Mouse (Mus musculus) mature B cell (primary cell): ENCODE results near the gene Xkr7.

Experiments used
- in situ Hi-C: fragments of 300-500 bp; cut with MboI; formaldehyde crosslinking; loops from 2 replicates; pipeline ENCODE4 v1.14.3; 2019

Xkr7 gene

GRCm38 (mm10) chr2:153031126-153032082 is at the start of gene Xkr7:
Gene Xkr7 (plus strand): TSS chr2:153031852.
- in situ Hi-C loops, result no loop called here

- in situ Hi-C loops, result no loop called here
Measured at GRCm38 (mm10) chr2:152985582-152985981, 46.1 kb upstream of the Xkr7 start.

DNA sequence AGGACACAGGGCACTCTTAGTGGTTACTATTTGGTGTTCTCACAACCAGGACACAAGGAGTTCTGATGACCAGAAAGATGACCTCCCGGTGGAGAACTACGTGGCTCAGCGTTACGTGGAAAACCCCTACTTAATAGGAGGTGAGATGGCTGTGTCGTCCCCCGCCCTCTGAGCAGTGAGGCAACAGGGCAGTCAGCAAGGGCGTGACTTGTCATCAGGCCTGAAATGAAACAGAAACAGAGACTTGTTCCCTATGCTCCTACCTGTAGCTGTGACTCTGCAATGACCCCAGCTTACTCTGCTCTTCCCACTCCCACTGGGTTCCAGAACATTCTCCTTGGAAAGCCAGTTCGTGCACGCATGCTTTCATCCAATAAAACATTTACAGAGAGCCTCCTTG is 40.1 kb upstream of the Xkr7 start:
- in situ Hi-C loops, result no loop called here

- in situ Hi-C loops, result no loop called here
Measured at GRCm38 (mm10) chr2:152997046-152997445, 34.6 kb upstream of the Xkr7 start.

GRCm38 (mm10) chr2:153002492-153003248 is 29.0 kb upstream of the Xkr7 start:
- in situ Hi-C loops, result no loop called here

DNA sequence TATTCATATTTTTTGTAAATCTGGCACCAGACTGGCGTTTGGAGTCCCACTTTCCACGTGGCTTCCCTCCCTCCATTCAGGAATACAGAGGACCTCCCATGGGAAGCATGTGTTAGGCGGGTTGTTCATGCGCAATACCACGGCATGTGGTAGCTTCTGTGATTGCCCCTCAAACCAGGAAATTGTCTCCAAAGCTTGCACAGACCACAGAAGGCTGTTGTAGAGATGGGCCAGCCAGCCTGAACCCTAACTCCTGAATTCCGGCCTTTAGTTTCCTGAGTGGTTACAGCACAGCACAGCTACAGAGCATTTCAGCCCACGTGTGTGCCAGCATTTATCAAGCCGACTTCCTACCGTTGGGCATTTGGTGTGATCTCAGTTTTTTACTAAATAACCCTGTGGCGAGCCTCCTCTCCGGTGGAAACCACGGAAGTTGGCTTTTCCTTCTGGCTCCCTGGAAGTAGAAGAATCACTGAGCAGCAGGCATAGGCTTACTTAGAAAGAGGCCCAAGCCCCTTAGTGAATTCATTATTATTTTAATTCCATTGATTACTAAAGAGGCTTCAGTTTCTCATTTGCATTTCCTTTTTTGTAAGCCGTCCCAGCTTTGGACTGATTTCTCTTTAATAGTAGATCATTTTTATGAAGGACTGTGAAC is 27.8 kb upstream of the Xkr7 start:
- in situ Hi-C loops, result no loop called here

DNA sequence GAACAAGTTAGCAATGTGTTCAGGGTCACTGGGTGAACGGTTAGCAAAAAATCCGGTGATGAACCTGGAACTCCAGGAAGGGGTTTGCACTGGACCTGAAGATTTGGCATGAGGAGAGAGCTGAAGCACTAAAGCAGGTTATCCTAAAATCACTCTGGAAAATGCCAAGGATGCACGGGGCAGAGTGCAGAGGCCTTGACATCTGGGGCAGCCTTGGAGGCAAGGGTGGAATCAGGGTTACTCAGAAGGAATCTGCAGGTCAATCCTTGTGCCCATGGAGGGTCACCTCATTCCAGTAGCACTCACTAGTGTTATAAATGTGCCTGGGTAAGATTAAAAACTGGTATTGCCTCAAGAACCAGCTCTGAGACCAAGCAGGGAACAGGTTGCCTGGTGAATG is 25.7 kb upstream of the Xkr7 start:
- in situ Hi-C loops, result no loop called here

DNA sequence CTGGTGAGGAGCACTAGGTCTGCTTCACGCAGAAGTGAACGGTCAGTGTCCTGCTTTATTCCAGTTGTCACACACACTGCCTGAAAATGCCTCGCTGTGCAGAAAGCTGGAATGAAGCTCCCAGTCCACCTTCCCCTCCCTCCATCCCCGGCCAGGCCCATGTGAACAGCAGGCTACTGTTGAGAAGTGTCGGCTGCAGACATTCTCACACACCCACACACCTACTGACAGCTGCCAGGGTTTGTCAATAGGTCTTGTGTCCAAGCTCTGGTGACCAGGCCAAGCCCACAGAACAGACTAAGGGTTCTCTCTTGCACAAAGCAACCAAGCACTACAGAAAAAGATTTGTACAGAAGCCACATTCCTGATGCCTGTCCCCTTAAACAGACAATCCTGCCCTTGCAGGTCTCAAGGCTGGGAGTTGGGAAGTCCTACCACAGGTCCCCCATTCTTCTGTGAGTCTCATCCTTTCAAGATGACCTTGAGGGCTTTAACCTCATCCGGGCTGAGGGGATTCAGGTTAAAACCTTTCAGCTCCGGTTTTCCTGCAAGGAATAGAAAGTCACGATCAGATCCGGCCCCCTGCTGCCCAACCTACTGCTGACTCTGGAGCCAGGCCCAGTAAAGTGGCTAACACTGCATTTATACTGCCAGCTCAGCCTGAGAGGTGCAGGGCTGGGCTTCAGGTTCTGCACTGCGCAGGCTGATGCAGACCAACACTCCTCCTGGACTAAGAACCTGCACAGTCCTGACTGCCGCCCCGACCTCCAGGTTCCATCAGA is 22.3 kb upstream of the Xkr7 start:
- in situ Hi-C loops, result no loop called here

DNA sequence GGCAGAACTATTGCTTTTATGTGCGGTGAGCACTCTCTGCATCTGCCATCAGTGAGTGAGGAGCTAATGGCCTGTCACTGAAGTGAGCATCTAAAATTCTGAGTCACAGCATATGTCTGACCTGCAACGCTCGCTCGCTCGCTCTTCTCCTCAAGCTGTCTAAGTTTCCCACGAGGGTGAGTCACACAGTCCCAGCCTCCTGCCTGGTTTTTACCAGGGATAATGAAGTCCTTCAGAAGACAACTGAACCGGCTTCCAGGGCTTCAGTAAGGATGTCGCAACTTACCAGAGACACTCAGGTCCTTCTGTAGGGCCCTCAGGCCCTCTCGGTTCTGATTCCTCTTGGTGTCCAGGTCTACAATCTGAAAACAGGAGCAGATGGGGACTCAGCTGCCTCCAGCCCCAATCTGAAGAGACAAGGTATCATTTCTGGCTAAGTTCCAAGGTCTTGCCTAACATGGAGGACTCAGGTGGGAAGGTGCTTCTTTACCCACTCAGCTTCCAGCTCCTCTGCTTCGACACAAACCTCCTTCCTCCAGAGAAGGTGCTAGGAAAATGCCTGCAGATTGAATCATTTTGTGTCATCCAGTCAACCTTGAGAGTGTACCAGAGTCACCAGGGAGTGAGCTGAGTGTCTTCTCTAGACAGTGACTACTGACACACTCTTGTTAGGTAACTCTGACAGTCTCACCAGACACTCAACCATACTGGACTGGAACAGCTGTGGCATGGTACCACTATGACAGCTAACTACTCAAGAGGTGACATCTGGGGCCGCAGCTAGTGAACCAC is 17.7 kb upstream of the Xkr7 start:
- in situ Hi-C loops, result no loop called here

- in situ Hi-C loops, result no loop called here
Measured at GRCm38 (mm10) chr2:153014758-153015593, 16.7 kb upstream of the Xkr7 start, which contains the start of gene Pdrg1. Gene Pdrg1 (minus strand): TSS chr2:153015427.

DNA sequence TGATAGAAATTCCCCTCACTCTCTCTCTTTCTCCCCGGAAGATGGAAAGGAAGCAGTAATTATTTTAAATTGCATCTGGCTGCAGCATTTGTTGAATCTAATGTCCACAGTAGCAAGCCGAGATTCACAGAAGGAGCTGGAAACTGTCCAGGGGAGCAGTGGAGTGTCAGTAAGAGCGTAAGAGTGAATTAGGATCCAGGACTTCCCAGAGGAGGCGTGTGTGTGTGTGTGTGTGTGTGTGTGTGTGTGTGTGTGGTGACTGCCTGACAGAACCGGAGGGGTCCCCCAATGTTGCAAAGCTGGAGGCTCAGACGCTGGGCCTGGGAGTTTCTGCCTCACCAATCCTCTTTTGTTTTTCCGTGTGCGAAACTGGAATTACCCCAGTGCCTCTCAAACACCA is 15.8 kb upstream of the Xkr7 start:
- in situ Hi-C loops, result no loop called here

GRCm38 (mm10) chr2:153016786-153017185 is 14.9 kb upstream of the Xkr7 start:
- in situ Hi-C loops, result no loop called here

- in situ Hi-C loops, result no loop called here
Measured at GRCm38 (mm10) chr2:153019355-153019754, 12.3 kb upstream of the Xkr7 start.

GRCm38 (mm10) chr2:153021163-153021562 is 10.5 kb upstream of the Xkr7 start:
- in situ Hi-C loops, result no loop called here

GRCm38 (mm10) chr2:153022855-153023254 is 8.8 kb upstream of the Xkr7 start:
- in situ Hi-C loops, result no loop called here

GRCm38 (mm10) chr2:153026052-153026451 is 5.6 kb upstream of the Xkr7 start:
- in situ Hi-C loops, result no loop called here

GRCm38 (mm10) chr2:153027501-153027900 is 4.2 kb upstream of the Xkr7 start:
- in situ Hi-C loops, result no loop called here

- in situ Hi-C loops, result no loop called here
Measured at GRCm38 (mm10) chr2:153030422-153030821, 1.2 kb upstream of the Xkr7 start.

DNA sequence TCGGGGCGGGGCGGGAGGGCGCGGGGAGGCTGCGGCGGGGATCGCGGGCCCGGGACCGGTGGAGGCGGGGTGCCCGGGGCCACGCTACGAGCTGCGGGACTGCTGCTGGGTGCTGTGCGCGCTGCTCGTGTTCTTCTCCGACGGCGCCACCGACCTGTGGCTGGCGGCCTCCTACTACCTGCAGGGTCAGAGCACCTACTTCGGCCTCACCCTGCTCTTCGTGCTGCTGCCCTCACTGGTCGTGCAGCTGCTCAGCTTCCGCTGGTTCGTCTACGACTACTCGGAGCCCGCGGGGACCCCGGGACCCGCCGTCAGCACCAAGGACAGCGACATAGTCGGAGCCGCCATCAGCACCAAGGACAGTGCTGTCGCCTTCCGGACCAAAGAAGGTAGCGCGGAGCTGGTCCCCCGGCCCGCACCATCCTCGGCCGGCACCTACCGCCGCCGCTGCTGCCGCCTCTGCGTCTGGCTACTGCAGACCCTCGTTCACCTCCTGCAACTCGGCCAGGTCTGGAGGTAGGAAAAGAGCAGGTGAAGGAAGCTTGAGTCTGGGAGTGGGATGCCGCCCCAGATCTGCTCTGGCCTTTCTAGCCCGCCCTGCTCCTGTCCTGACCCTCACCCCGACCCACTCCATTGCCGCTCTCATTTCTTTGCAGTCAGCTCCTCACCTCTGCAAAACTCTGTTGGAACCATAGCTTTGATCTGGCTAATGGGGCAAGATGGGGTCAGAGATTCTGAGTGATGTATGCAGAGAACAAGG is 611 bp downstream of the Xkr7 start:
- in situ Hi-C loops, result no loop called here
